Mouse (Mus musculus) spleen, postnatal 4 days (tissue): ENCODE results near the gene Ndst2.
"Not testable (repeated sequence)": the region's sequence is repeated elsewhere in the genome, so short reads cannot be mapped to it uniquely, and the experiment has no call there.

ENCODE experiments used
- DNase-seq, 2 experiments: peaks; one replicate each; pipeline ENCODE4 v3.0.0; 2022; ENCODE audit warnings: low spot score in 2 of 2

Gene Ndst2

GRCm38 (mm10) chr14:20738511-20738910 is 4.1 kb upstream of the Ndst2 start:
- no peak for DNase-seq

GRCm38 (mm10) chr14:20737306-20737705 is 2.9 kb upstream of the Ndst2 start:
- DNase-seq, result peak; percentile 69 to 82

GRCm38 (mm10) chr14:20735892-20736390 is 1.6 kb upstream of the Ndst2 start:
- DNase-seq, result no peak

DNA sequence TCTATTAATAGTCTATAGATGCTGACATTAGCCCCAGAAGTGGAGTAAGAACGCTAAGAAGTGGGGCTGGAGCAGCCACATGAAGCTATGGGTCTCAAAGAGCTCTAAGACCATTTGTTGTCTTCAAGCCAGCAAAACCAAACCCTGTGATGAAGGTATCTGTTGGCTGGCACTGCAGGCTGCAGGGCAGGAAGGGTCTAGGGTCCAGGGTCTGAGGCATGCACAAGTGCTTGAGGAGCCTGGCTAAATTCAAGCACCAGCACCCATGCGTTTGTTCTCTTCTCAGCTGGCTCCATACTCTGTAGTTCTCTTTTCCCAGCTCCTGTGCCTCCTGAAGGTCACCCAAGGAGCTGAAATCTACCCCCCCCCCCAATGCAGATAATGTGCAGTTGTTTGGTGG is 690 bp upstream of the Ndst2 start:
- DNase-seq, result peak in 1 of 2 experiments; percentile 64

DNA sequence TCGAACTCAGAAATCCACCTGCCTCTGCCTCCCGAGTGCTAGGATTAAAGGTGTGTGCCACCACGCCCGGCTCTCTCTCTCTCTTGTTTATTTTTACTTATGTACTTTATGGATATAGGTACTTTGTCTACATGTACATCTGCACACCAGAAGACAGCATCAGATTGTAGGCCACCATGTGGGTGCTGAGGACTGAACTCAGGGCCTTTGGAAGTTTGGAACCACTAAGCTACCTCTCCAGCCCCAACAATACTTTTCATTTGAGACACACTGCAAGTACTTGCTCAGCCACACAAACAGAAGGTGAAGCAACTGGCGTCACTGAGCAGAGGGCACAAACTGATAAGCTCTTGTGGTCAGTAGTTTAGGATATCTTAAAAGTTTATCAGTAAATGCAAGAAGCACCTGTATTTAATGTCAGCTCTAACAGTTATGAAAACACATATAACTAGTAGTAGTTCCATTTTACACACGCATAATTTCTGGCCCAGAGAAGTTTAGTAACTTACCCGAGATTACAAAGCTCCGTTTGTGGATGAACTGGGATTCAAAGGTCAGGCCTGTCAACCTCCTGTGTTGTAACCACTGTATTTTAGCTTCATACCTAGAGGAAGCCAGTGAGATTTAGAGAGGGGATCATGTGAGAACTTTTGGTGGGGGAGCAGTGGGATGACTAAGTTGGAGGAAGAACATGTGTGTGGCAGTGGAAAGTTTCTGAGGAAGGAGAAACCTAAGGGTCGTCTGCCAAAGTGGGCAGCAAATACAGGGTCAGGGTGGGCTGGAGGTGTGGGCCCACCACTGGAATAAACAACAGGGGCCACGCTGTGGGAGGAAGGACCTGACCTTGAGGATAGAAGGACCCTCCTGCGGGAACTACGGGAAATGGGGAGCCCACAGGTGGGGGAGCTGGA is 1.1 kb downstream of the Ndst2 start:
- DNase-seq, result no peak

GRCm38 (mm10) chr14:20730853-20731602 is 3.3 kb downstream of the Ndst2 start:
- DNase-seq, result no peak

DNA sequence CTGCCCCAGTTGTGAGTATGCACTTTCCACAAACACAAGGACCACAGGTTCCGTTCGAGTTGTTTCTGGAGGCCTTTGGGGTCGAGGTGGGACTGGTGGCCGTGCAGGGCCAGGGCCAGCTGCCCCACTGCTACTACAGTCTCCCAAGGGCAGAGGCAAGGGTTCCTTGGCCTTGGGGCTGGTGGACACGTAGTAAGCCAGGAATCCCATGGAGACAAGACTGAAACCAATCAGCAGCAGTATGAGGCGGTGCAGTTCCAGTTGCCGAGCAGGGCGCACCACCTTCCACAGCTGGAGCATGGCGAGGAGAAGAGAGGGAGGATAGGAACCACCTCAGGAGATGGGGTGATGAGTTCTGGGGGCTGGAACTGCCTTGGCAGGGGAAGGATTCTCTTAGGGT is 4.5 kb downstream of the Ndst2 start:
- no peak for DNase-seq

- DNase-seq, result no peak
Measured at GRCm38 (mm10) chr14:20725660-20726339, 8.6 kb downstream of the Ndst2 start.

GRCm38 (mm10) chr14:20724043-20724442 is 10.3 kb downstream of the Ndst2 start:
- DNase-seq, result peak; percentile 61 to 86

GRCm38 (mm10) chr14:20723006-20723405 is 11.4 kb downstream of the Ndst2 start:
- DNase-seq, result no peak

- DNase-seq, result no peak
Measured at GRCm38 (mm10) chr14:20721371-20721770, 13.0 kb downstream of the Ndst2 start.

DNA sequence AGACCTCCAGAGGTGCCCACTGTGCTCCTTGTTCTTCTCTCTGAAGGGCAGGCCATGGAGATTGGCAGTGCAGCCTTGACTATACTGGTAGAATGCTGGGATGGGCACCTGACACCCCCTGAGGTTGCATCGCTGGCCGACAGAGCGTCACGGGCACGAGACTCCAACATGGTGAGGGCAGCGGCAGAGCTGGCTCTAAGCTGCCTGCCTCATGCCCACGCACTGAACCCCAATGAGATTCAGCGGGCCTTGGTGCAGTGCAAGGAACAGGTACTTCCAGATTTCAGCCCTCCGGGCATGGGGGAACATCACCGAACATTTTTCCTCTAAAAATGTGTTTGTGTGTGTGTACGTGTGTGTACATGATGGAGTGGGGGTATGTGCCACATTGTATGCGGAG is 14.6 kb downstream of the Ndst2 start:
- no peak for DNase-seq

GRCm38 (mm10) chr14:20718443-20718842 is 15.9 kb downstream of the Ndst2 start:
- DNase-seq, result no peak

- no peak for DNase-seq
Measured at GRCm38 (mm10) chr14:20713832-20714231, 20.5 kb downstream of the Ndst2 start.

DNA sequence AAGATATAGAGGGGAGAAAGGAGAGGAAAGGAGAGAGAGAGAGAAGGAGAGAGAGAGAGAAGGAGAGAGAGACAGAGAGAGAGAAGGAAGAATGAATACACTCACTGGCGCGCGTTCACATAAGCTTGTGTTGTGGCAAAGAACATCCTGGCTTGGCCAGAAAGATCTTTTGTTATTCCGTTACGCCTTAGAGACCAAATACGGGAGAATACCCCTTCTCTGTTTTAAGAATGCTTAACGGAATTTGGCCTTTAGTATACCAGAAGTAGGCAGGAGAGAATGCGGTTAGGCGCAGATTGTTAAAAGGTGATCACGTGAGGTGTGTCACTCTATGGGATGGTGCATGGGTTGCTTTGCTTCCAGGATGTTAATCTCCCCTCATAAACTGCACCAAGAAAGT is 26.1 kb downstream of the Ndst2 start:
- no peak for DNase-seq

GRCm38 (mm10) chr14:20707201-20708190 is 26.9 kb downstream of the Ndst2 start, which contains the start of gene Zswim8:
TSS of gene Zswim8 (plus strand) at chr14:20707552.
- peak; percentile 83 to 91 for DNase-seq

DNA sequence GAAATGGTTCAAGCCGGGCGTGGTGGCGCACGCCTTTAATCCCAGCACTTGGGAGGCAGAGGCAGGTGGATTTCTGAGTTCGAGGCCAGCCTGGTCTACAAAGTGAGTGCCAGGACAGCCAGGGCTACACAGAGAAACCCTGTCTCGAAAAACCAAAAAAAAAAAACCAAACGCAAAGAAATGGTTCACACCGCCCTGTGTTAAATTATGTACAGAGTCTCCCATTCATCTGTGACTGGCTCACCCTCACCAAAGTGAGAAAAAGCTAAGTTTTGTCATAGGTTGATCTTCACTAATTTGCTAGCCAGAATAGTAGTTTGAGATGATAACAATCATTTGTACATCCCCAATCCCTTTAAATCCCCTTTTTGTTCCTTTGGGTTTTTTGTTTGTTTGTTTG is 30.9 kb downstream of the Ndst2 start:
- DNase-seq, result not testable (repeated sequence)

GRCm38 (mm10) chr14:20702741-20703381 is 31.5 kb downstream of the Ndst2 start, which contains the start of gene Chchd1:
TSS of gene Chchd1 (plus strand) at chr14:20703006.
- DNase-seq, result peak; percentile 85 to 94

GRCm38 (mm10) chr14:20702096-20702740 is 32.1 kb downstream of the Ndst2 start:
- no peak for DNase-seq

DNA sequence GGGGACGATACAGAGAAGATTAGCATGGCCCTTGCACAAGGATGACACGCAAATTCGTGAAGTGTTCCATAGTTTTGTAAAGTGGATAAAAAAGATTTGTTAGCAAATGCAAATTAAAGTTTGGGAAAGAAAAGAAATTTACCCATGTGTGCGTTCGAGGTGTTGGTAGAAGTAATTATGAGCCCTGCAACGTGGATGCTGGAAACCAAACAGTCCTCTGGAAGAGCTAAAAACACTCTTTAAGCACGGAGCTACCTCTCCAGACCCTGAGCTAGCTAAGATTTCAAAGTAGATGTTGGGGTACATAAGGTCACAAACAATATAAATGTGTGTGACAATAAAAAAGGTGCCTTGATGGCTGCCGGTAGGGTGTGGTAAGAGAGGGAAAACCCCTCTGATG is 32.8 kb downstream of the Ndst2 start:
- no peak for DNase-seq
